Mouse (Mus musculus): Measurements from ENCODE around the gene Slc24a1. TPM values are rescaled to one million over a fixed set of nuclear protein-coding genes. Genes with fewer than 3 reads are reported as not detected.
A peak's percentile ranks its signal among the peaks of the same experiment; 100 is the strongest.
"Not testable (repeated sequence)": the region's sequence is repeated elsewhere in the genome, so short reads cannot be mapped to it uniquely, and the experiment has no call there.

Slc24a1 gene
- not detected in 2 replicates for polyA plus RNA-seq (2011; ENCODE audit: insufficient read length, low read depth, missing spikeins)

DNA sequence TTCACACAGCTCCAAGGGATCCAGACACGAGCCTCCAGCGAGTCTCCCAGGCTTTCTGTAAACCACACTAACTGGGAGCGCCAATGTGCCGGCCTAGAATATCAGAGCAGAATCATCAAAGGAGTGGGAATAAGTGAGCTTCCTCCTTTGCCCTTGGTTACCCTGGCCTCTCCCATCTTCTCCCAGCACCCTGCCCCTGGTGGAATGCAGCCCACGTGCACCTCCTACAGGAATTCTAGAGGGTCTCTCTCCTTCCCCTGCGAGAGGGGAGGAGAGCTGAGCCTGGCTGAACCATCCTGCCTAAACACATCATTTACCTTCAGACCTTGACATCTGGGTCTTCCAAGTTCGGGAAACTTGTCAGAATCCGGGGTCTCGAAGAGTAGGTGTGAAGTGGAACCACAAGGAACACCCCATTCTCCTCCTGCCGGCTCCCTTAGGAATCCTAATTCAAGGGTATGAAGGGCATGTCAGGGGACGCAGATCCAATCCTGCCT, at the start of gene Slc24a1:
Gene Slc24a1, minus strand, starts transcription at position 447 of the 497 bp plus-strand sequence.
- H3K4me1 ChIP-seq (ENCODE audit: control insufficient read depth, insufficient read depth, low read length) = no peaks in the 10 kb centered on the region
- H3K27ac ChIP-seq (ENCODE audit: insufficient read depth, low read length) = no peak within 1 kb of the TSS
- TF ChIP-seq CTCF (IDR thresholded peaks at IDR 0.05; ENCODE audit: borderline replicate concordance, insufficient read depth, low read length) = no peak
- no peak for TF ChIP-seq POLR2A (IDR thresholded peaks at IDR 0.05; ENCODE audit: low read depth, low read length)
- H3K4me3 ChIP-seq (ENCODE audit: insufficient read depth, low read length) = no peak within 1 kb of the TSS

DNA sequence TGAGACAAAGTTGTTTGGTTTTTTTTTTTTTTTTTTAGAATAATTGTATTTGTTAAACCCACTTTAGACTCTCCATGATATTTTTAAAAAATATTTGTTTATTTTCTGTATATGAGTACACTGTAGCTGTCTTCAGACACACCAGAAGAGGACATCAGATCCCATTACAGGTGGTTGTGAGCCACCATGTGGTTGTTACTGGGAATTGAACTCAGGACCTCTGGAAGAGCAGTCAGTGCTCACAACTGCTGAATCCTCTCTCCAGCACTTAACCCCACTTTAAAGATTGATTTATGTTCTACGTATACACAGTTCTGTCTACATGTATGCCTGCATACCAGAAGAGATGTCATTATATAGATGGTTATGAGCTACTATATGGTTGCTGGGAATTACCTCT, 44.1 kb upstream of the Slc24a1 start:
- not testable (repeated sequence) for H3K27ac ChIP-seq (ENCODE audit: insufficient read depth, low read length); H3K4me3 ChIP-seq (ENCODE audit: insufficient read depth, low read length); H3K4me1 ChIP-seq (ENCODE audit: control insufficient read depth, insufficient read depth, low read length)

DNA sequence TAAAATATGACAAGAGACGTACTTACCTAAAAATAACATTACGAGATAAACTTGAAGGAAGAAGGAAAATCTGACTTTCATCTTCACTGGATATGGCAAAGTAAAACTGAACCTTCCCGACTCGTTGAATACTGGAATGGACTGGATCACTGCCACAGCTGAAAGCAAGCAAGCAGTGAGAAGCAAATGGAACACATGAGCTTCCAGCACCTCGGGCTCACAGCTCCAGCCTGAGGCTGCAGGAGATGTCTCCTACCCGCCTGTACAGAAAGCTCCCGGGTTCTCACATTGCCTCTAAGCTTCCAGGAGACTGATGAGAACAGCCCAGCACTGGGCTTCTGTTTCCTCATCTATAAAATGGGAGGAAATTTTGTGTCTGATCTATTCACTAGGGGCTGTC, 38.9 kb upstream of the Slc24a1 start:
- Histone ChIP-seq H3K4me3 (ENCODE audit: insufficient read depth, low read length) (no peak overlapping the region), H3K4me1 (ENCODE audit: control insufficient read depth, insufficient read depth, low read length) (no peaks in the 10 kb centered on the region), H3K27ac (ENCODE audit: insufficient read depth, low read length) (no peak overlapping the region)
- TF ChIP-seq CTCF (IDR thresholded peaks at IDR 0.05; ENCODE audit: borderline replicate concordance, insufficient read depth, low read length) = no peak
- TF ChIP-seq POLR2A (IDR thresholded peaks at IDR 0.05; ENCODE audit: low read depth, low read length) = no peak

DNA sequence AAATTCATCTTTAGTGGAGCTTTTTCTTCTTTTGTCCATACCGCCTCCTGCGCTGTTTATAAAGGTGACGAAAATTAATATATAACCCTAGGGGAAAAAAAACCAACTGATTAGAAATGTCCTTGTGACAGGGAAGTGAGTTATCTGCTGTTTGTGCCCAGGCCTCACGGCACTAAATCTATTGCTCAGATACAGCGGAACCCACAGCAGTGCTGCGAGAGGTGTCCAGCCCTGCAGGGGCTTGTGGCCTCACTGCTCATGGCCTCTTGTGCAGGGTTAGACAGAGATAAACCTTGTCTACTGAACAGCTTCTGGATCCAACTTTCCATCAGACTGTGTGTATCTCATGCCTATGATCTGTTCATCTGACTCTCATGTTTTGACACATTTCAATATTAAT, 37.0 kb upstream of the Slc24a1 start:
- TF ChIP-seq POLR2A (IDR thresholded peaks at IDR 0.05; ENCODE audit: low read depth, low read length) (no peak), CTCF (IDR thresholded peaks at IDR 0.05; ENCODE audit: borderline replicate concordance, insufficient read depth, low read length) (no peak)
- Histone ChIP-seq H3K4me3 (ENCODE audit: insufficient read depth, low read length) (no peak overlapping the region), H3K27ac (ENCODE audit: insufficient read depth, low read length) (no peak overlapping the region), H3K4me1 (ENCODE audit: control insufficient read depth, insufficient read depth, low read length) (no peaks in the 10 kb centered on the region)

DNA sequence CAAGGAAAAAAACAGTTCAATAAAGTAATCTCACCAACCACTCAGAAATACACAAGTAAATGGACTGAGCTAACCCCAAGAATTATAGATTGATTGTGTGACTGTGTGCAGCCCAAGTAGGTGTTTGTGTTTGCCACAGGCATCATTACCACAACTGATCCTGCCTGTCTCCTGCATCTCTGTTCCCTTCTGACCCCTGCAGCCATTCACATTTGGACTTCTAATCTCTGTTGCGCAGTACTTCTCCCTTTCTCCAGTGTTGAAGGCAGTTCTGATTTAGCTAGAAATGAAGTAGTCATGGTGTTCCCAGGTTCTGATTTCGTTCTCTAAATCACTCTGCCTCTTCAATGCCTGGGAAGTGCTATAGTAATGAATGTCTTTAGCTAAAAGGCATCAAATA, 36.2 kb upstream of the Slc24a1 start:
- H3K4me3 ChIP-seq (ENCODE audit: insufficient read depth, low read length) = no peak overlapping the region
- TF ChIP-seq POLR2A (IDR thresholded peaks at IDR 0.05; ENCODE audit: low read depth, low read length) (no peak), CTCF (IDR thresholded peaks at IDR 0.05; ENCODE audit: borderline replicate concordance, insufficient read depth, low read length) (no peak)
- H3K4me1 ChIP-seq (ENCODE audit: control insufficient read depth, insufficient read depth, low read length) = no peaks in the 10 kb centered on the region
- H3K27ac ChIP-seq (ENCODE audit: insufficient read depth, low read length) = no peak overlapping the region

DNA sequence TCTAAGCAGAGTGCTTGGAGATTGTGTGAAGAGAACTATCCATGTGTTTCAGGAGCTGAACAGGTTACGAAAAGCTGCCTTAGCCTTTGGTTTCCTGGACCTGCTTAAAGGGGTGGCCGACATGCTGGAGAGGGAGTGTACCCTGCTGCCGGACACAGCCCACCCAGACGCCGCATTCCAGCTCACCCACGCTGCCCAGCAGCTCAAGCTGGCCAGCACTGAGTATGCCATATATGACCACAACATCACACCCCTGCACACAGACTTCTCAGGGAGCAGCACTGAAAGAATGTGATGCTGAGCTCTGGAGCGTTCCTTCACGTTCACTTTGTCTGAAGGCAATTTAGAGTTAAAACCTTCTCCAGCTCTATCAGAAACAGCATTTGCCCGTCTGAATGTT, 34.4 kb upstream of the Slc24a1 start:
- TF ChIP-seq POLR2A (IDR thresholded peaks at IDR 0.05; ENCODE audit: low read depth, low read length) (no peak), CTCF (IDR thresholded peaks at IDR 0.05; ENCODE audit: borderline replicate concordance, insufficient read depth, low read length) (no peak)
- Histone ChIP-seq H3K27ac (ENCODE audit: insufficient read depth, low read length) (no peak overlapping the region), H3K4me3 (ENCODE audit: insufficient read depth, low read length) (no peak overlapping the region), H3K4me1 (ENCODE audit: control insufficient read depth, insufficient read depth, low read length) (no peaks in the 10 kb centered on the region)

DNA sequence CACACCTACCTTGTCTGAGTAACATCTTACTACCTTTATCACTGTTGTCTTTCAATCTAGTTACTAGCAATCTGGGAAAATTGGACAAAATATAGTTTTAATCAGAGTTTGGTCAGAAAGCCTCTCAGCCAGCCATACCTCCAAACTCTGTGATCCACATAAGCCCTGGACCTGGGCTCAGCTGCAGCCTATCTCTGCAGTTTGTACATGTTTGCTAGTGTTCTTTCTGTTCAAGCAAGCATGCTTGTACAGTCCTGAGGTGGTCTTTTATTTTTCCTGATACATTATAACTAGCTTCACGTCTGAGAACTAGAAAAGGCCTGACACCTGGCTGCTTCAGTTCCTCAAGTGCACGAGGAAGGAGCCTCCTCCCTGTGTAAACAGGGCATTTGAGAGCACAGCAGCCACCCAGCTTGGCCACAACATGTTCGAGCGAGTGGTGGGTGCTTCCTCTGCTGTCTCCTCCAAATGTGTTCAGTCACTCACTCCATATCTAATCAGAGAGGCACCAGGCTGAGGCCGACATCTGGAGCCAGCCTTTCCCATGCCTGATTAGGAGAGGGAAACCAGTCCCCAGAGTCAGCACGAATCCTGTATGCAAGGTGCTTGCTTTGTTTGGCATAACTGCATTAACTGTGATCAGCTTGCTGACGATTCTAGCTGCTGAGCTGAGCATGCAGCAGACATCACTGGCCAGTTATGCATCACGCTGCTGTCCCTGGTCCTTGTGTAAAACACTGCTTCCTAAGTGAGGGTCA, 33.8 kb upstream of the Slc24a1 start:
- H3K4me3 ChIP-seq (ENCODE audit: insufficient read depth, low read length) = no peak overlapping the region
- TF ChIP-seq CTCF (IDR thresholded peaks at IDR 0.05; ENCODE audit: borderline replicate concordance, insufficient read depth, low read length) (no peak), POLR2A (IDR thresholded peaks at IDR 0.05; ENCODE audit: low read depth, low read length) (no peak)
- H3K4me1 ChIP-seq (ENCODE audit: control insufficient read depth, insufficient read depth, low read length) = no peaks in the 10 kb centered on the region
- H3K27ac ChIP-seq (ENCODE audit: insufficient read depth, low read length) = no peak overlapping the region

DNA sequence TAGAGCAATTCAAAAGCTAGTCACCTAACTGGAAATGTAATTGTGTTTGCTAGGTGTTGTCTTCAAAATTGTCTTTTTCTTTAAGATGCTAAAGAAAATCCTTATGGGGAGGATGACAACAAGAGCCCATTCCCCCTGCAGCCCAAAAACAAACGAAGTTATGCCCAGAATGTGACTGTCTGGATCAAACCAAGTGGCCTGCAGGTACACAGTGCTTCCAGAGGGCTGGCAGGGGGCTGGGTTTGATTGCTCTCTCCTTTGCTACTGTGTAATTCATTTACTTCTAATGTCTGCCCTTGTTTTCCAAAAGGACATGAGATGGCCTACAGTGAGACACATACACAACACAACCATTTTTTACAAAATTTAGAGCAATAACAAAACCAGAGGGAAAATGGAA, 30.5 kb upstream of the Slc24a1 start:
- Histone ChIP-seq H3K27ac (ENCODE audit: insufficient read depth, low read length) (no peak overlapping the region), H3K4me3 (ENCODE audit: insufficient read depth, low read length) (no peak overlapping the region), H3K4me1 (ENCODE audit: control insufficient read depth, insufficient read depth, low read length) (no peaks in the 10 kb centered on the region)
- TF ChIP-seq POLR2A (IDR thresholded peaks at IDR 0.05; ENCODE audit: low read depth, low read length) (no peak), CTCF (IDR thresholded peaks at IDR 0.05; ENCODE audit: borderline replicate concordance, insufficient read depth, low read length) (no peak)

DNA sequence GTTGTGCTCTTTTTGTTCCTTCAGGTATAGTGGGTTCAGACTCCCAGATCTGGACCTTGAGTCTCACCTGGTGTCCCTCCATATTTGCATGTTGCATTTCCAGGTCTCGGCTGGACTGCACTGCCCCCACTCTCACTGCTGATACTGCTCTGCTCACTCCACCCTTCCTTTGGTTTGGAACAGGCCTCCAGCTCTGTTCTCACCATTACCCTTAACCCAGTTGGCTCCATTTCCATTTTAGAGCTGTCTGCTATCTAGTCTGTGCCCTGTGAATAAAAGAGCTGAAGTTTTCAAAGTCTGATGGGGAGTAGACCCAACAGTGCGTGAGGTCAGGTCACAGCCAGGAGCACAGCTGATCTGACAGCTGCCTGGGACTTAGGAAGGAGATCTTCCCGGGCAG, 29.1 kb upstream of the Slc24a1 start:
- Histone ChIP-seq H3K27ac (ENCODE audit: insufficient read depth, low read length) (no peak overlapping the region), H3K4me3 (ENCODE audit: insufficient read depth, low read length) (no peak overlapping the region)
- TF ChIP-seq POLR2A (IDR thresholded peaks at IDR 0.05; ENCODE audit: low read depth, low read length) (no peak), CTCF (IDR thresholded peaks at IDR 0.05; ENCODE audit: borderline replicate concordance, insufficient read depth, low read length) (no peak)

DNA sequence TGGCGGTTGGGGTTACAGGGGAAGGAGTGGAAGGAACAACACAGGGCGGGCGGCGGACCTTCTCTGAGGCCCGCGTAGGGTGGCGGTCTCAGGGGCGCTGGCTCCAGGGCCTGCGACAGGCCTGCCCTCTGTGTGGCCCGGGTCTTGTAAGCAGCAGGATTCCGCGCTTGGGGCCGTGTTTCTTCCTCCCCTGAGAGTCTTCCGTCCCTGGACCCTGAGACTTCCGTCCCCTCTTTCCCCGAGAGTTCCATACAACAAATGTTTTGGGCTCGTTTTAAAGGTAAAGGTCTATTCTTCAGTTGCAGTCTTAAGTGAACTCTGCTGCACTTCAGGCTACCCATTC, 9.5 kb upstream of the Slc24a1 start:
- TF ChIP-seq POLR2A (IDR thresholded peaks at IDR 0.05; ENCODE audit: low read depth, low read length) = no peak
- TF ChIP-seq CTCF (IDR thresholded peaks at IDR 0.05; ENCODE audit: borderline replicate concordance, insufficient read depth, low read length) = no peak
- Histone ChIP-seq H3K4me1 (ENCODE audit: control insufficient read depth, insufficient read depth, low read length) (peaks cover 4% of the 10 kb centered on the region), H3K27ac (ENCODE audit: insufficient read depth, low read length) (peak overlapping the region; percentile 60), H3K4me3 (ENCODE audit: insufficient read depth, low read length) (peak overlapping the region; percentile 65)

More for the DNA sequence above, 29.1 kb upstream of the Slc24a1 start:
- no peaks in the 10 kb centered on the region for H3K4me1 ChIP-seq (ENCODE audit: control insufficient read depth, insufficient read depth, low read length)

All from embryonic fibroblast, embryonic 13.5 days (primary cell).